Mouse (Mus musculus) right cerebral cortex, adult 2 months (tissue): ENCODE measurements at regions not wholly inside any gene's neighbourhood (a gene's known extent, or its start where the extent isn't known, plus 50 kb on each side); places are given as distances from the start of the nearest gene placed in this dataset.

ENCODE experiments used
- DNase-seq, 2 experiments: peaks; one replicate each; pipeline ENCODE4 v3.0.0; 2021 to 2022; ENCODE audit warnings: low spot score in 2 of 2

- DNase-seq = no peak
These were observed 210.6 kb downstream of the Xxylt1 start for GRCm38 (mm10) chr16:30870676-30871075.

GRCm38 (mm10) chr16:30872147-30872546, 209.1 kb downstream of the Xxylt1 start:
- no peak for DNase-seq

- DNase-seq = no peak
These were observed 207.6 kb downstream of the Xxylt1 start for GRCm38 (mm10) chr16:30873493-30874211.

GRCm38 (mm10) chr16:30875235-30875829, 205.9 kb downstream of the Xxylt1 start:
- no peak for DNase-seq

DNA sequence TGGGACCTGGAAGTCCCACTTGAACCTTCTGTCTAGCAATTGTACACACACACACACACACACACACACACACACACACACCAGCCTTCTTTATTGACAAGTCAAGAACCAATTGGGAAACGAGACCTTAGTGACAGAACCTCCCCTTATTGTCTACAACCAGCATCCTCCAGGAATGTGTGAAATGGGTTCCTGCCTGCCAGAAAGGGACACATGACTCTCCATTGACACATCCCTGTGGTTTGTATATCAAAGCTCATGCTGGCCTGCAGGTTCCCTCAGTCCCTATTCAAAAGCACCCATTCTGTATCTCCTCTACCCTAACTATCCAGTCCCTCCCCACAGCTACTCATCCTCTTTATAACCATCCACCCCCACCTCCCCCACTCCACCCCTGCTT, 202.4 kb downstream of the Xxylt1 start:
- no peak for DNase-seq

GRCm38 (mm10) chr16:30879878-30880277, 201.4 kb downstream of the Xxylt1 start:
- DNase-seq = no peak

- no peak for DNase-seq
These were observed 200.6 kb downstream of the Xxylt1 start for GRCm38 (mm10) chr16:30880682-30881081.

- no peak for DNase-seq
These were observed 200.0 kb downstream of the Xxylt1 start for GRCm38 (mm10) chr16:30881186-30881585.

DNA sequence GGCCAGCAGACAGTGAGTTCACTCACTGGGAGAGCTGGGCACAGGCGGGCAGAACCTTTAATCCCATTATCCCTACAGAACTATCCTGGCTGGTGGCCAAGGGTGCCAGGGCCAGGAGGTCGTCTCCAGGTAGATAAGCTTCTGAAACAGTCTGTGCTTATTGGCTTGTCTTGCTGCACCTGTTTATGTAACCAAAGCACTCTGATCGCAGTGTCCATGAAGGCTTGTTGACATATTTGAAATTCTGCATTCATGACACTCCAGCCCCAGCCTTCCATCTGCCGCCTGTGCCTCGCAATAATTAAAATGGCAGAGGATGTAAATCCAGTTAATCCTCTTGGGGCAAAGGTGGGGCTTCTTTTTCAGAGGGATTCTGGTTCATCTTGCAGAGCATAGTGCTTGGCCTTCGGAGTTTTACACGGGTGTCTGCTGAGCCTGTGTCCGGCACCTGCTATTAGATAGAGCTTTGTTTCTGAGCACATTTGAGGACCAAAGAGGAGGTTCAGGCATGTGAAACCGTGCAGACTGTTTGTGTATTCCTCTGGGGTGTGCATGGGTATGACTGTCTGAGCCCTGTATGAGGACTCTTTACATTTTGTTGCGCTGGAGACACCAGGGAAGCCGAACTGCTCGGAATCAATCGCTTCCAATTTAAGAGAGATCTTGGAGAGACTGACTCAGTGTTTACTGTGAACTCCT, 197.6 kb downstream of the Xxylt1 start:
- DNase-seq = no peak

- no peak for DNase-seq
These were observed 197.1 kb downstream of the Xxylt1 start for GRCm38 (mm10) chr16:30884189-30884551.

GRCm38 (mm10) chr16:30886982-30887381, 194.2 kb downstream of the Xxylt1 start:
- no peak for DNase-seq

- DNase-seq = no peak
These were observed 193.7 kb downstream of the Xxylt1 start for GRCm38 (mm10) chr16:30887536-30887935.

DNA sequence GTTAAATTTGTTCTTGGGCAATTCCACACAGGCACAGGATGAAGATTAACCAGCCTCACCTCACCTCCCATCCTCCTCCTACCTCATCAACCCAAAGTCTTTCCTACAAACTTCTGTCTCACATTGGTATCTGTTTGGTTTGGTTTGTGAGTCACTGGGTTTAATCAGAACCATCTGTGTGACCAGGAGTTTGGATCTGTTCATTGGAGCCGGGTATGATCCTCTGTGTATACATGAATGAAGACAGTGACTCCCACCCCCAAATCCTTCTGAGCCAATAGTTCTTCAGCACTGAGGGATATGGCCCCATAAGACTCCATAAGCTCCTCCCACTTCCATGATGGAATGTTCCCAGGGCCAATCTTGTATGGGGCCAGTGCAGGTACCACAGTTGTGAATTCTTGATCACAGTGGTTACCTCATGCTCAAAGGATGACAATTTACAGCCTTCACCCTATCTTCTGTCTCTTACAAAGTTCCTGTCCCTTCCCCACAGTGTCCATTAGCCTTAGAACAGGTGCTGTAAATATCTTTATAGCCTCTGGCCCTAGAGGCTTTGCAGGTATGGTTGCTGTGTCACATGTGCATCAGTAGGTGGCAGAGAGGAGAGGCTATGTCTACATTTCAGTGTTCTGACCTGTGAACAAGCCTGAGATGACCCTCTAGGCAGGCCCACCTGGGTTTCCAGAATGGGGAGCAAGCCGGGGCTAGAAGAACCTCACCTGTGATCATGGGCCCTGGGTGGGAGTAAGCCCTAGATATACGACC, 192.5 kb downstream of the Xxylt1 start:
- no peak for DNase-seq

GRCm38 (mm10) chr16:30892606-30893005, 188.6 kb downstream of the Xxylt1 start:
- no peak for DNase-seq

DNA sequence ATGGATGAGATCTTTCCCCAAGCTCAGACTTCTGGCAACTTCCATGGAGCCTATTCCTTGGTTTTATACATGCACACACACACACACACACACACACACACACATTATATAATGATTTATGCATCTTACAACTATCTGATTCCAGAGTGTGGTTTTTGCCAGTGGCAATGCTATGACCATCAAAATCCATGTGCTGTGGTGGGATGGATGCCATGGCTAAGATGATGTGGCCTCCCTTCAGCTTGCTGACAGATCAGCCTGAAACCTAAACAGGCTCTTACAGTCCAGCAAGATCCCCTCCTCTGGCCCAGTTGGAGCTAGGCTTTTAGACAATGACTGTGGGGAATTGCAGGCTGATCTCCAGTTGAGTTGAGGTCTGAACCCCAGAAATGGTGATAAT, 187.1 kb downstream of the Xxylt1 start:
- DNase-seq = no peak

GRCm38 (mm10) chr16:30895021-30895420, 186.2 kb downstream of the Xxylt1 start:
- no peak for DNase-seq

DNA sequence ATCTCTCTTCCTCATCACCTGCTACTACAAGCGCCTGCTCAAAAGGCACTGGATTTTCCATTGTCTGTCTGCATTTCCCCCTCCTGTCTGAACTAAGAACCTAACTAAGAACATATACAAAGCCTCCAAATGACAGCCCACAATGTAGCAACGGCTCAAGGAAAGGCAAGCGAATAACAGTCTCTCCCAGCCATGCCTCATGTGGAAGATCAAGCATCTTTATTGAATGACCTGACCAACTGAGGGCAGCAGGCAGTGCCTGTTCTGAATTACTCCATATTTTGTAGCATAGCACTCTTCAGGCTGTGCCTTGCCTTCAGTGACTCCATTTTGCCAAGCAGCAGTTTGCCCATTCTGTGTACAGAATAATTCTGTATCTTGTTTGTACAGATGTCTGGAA, 183.9 kb downstream of the Xxylt1 start:
- no peak for DNase-seq

- no peak for DNase-seq
These were observed 181.1 kb downstream of the Xxylt1 start for GRCm38 (mm10) chr16:30900121-30900520.

GRCm38 (mm10) chr16:30901309-30901708, 179.9 kb downstream of the Xxylt1 start:
- no peak for DNase-seq
